Mouse (Mus musculus): ENCODE measurements at regions not wholly inside any gene's neighbourhood (a gene's known extent, or its start where the extent isn't known, plus 50 kb on each side); places are given as distances from the start of the nearest gene placed in this dataset.

GRCm38 (mm10) chr13:97652279-97652678 is 108.2 kb downstream of the Gm10260 start:
- no peak for DNase-seq (ENCODE audit: low read depth)

- no peak for DNase-seq (ENCODE audit: low read depth)
These were observed 108.7 kb downstream of the Gm10260 start for GRCm38 (mm10) chr13:97651761-97652160.

GRCm38 (mm10) chr13:97651176-97651575 is 109.3 kb downstream of the Gm10260 start:
- DNase-seq (ENCODE audit: low read depth): no peak

GRCm38 (mm10) chr13:97650191-97650590 is 110.2 kb downstream of the Gm10260 start:
- no peak for DNase-seq (ENCODE audit: low read depth)

GRCm38 (mm10) chr13:97647486-97647885 is 112.9 kb downstream of the Gm10260 start:
- DNase-seq (ENCODE audit: low read depth): no peak

DNA sequence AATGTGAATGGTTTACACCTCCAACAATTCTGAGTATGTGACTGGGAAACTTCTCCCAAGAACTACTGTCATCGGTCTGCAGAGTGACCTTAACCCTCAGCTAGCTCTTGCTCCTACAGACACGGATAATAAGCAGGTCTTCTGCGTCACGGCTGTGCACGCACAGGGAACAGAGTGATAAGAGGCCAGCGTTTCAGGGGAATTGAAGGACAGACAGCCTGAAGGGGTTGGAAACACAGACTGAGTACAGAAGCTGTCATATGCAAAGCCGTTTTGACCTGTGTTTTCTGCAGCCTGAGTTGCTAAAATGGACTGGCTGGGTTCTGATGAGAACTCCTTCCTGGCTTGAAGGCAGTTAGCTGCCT is 114.4 kb downstream of the Gm10260 start:
- DNase-seq (ENCODE audit: low read depth): no peak

- peak; percentile 60 for DNase-seq (ENCODE audit: low read depth)
These were observed 115.1 kb downstream of the Gm10260 start for GRCm38 (mm10) chr13:97645107-97646020.

DNA sequence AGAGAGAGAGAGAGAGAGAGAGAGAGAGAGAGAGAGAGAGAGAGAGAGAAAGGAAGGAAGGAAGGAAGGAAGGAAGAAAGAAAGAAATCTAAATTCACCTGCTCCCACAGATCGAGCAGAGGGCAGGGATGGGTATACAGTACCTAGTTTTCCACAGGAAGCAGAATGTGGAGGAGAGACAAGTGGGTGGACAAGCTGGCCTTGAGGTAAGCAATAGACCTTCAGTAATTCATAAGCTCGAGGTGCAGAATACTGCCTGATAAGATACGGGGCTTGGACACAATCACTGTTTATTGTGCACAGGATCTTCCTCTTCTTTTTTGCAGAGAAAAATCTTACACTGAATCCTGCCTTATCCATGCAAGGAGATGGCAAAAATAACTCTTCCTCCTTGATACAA is 120.2 kb downstream of the Gm10260 start:
- DNase-seq (ENCODE audit: low read depth): no peak

- DNase-seq (ENCODE audit: low read depth): no peak
These were observed 120.8 kb downstream of the Gm10260 start for GRCm38 (mm10) chr13:97639656-97640055.

GRCm38 (mm10) chr13:97638457-97639088 is 121.9 kb downstream of the Gm10260 start:
- DNase-seq (ENCODE audit: low read depth): no peak

DNA sequence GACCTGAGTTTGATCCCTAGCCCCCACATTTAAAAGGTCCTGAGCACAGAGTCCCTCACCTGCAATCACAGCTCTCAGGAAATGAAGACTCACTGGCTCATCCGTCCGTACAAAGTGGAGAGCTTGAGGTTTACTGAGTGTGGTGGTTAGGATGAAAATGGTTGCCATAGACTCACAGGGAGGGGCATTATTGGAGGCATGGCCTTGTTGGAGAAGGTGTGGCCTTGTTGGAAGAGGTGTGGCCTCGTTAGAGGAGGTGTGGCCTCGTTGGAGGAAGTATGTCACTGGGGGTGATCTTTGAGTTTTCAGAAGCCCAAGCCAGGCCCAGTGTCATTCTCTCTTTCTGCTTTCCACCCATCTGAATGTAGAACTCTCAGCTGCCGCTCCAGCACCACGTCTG is 122.9 kb downstream of the Gm10260 start:
- DNase-seq (ENCODE audit: low read depth): no peak

DNA sequence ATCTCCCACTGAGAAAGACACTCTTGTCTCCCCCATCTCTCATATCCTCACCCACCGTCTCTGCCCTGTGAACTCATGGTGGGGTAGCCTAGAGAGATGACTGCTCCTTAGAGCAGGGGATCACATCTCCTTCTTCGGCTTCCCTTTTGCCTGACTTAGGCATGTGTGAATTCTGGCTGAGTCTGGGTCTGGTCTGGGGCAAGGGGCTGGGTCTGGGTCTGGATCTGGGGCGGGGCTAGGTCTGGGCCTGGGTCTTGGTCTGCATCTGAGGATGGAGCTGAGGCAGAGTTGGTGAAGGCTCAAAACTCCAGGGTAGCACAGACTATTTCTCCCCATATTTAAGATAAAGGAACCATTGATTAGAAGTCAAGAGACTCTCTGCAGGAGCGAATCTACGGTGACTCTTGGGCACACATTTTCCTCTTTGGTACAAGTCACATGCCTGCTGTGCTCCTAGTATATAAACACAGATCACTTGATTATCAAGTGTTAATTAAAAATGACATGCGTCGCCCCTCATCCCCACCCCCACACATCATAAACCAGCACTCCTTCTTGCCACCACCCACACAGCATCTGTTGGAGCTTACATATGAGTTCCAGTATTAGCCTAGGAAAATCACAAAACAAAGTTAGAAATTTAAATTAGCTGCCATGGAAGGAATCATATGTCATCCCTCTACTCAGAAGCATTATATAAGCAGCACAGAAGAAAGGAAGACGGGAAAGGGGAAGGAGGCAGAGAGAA is 126.2 kb downstream of the Gm10260 start:
- DNase-seq (ENCODE audit: low read depth): no peak

- DNase-seq (ENCODE audit: low read depth): no peak
These were observed 126.9 kb downstream of the Gm10260 start for GRCm38 (mm10) chr13:97633551-97633950.

- DNase-seq (ENCODE audit: low read depth): no peak
These were observed 128.5 kb downstream of the Gm10260 start for GRCm38 (mm10) chr13:97631872-97632402.

- no peak for DNase-seq (ENCODE audit: low read depth)
These were observed 129.5 kb downstream of the Gm10260 start for GRCm38 (mm10) chr13:97630921-97631320.

DNA sequence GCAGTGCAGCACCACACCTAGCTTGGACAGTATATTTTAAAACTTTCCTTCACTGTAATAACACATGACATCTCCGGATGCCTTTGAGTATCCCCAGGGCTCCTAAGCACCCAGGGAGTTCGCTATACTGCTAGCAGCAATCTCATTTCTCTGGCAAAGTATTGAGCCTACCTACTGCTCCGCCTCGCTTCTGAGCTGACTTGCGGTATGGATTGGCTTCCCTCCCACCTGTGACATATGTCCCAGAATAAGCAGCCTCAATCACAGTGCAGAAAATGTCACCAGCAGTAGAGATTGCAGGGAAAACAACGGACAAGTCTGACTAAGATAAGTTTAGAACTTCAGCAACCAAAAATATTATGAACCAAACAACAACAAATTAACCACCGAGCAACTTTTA is 131.8 kb downstream of the Gm10260 start:
- no peak for DNase-seq (ENCODE audit: low read depth)

- no peak for DNase-seq (ENCODE audit: low read depth)
These were observed 133.2 kb downstream of the Gm10260 start for GRCm38 (mm10) chr13:97627247-97627646.

GRCm38 (mm10) chr13:97626786-97627185 is 133.6 kb downstream of the Gm10260 start:
- no peak for DNase-seq (ENCODE audit: low read depth)

- DNase-seq (ENCODE audit: low read depth): no peak
These were observed 134.3 kb downstream of the Gm10260 start for GRCm38 (mm10) chr13:97626116-97626515.

GRCm38 (mm10) chr13:97625391-97625790 is 135.0 kb downstream of the Gm10260 start:
- DNase-seq (ENCODE audit: low read depth): no peak

- DNase-seq (ENCODE audit: low read depth): no peak
These were observed 142.2 kb downstream of the Gm10260 start for GRCm38 (mm10) chr13:97618190-97618586.

DNA sequence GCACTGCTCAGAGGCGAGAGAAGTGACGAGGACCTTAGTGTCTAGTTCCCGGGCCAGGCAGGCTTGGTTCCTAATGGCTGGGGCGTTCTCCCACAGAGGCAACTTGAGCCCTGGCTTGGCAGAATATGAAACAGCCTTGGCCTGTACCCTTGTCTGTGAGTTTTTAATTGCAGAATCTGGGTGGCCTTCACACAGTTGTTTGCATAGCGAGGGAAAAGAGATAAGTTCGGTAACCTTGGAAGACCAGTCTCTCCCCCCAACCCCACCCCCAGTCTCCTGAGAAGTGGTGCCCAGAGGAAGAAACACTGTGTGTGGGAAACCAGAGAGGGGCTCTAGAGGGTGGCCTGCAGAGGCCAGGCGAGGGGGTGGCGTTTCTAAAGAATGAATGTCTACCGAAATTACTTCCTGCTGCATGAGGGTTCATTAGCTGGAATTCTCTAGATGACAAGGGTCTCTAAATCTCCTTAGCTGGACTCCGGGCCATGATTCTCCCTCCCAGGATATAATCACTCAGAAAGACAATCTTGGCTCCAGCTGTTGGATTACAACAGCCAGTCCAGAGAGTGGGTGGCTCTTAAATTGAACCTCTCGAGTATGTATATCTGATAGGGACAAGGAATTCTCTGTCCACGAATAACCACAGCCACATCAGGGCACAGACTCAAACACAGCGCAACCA is 142.8 kb downstream of the Gm10260 start:
- no peak for DNase-seq (ENCODE audit: low read depth)

Data from naive thymus-derived CD4-positive, alpha-beta T cell, adult 2 months (primary cell).